Mouse (Mus musculus) CH12.LX (cell line): ENCODE measurements around the gene Ubash3a.

ENCODE experiments used
- EP300 ChIP-seq: IDR thresholded peaks from 2 replicates; pipeline ENCODE4 v1.6.1; 2011; ENCODE audit warnings: low read length, improper control_type of control experiment
- HCFC1 ChIP-seq: IDR thresholded peaks from 2 replicates; pipeline ENCODE4 v1.6.1; 2012; ENCODE audit warnings: low read depth, mild to moderate bottlenecking, inconsistent platforms, low read length, improper control_type of control experiment
- IRF4 ChIP-seq: IDR thresholded peaks from 2 replicates; pipeline ENCODE4 v1.6.1; 2014; ENCODE audit warnings: low read depth, mild to moderate bottlenecking, inconsistent platforms, low read length, improper control_type of control experiment
- POLR2A ChIP-seq: IDR thresholded peaks from 2 replicates; pipeline ENCODE4 v1.6.1; 2011; ENCODE audit warnings: low read depth, mild to moderate bottlenecking, improper control_type of control experiment, low read length
- POLR2AphosphoS2 ChIP-seq: IDR thresholded peaks from 2 replicates; pipeline ENCODE4 v1.6.1; 2011; ENCODE audit warnings: low read depth, low read length, improper control_type of control experiment
- SMC3 ChIP-seq: IDR thresholded peaks from 2 replicates; pipeline ENCODE4 v1.6.1; 2011; ENCODE audit warnings: low read depth, low read length, improper control_type of control experiment
- TCF12 ChIP-seq: IDR thresholded peaks from 2 replicates; pipeline ENCODE4 v1.6.1; 2014; ENCODE audit warnings: low read depth, mild to moderate bottlenecking, inconsistent platforms, low read length, improper control_type of control experiment
- USF1 ChIP-seq: IDR thresholded peaks from 2 replicates; pipeline ENCODE4 v1.6.1; 2014; ENCODE audit warnings: low read depth, mild to moderate bottlenecking, inconsistent platforms, low read length, improper control_type of control experiment

- no peak for TF ChIP-seq USF1
- no peak for TF ChIP-seq TCF12
- no peak for TF ChIP-seq POLR2A
- TF ChIP-seq POLR2AphosphoS2: no peak
- TF ChIP-seq EP300: no peak
- no peak for TF ChIP-seq HCFC1
- TF ChIP-seq SMC3: no peak
- no peak for TF ChIP-seq IRF4
Observed at GRCm38 (mm10) chr17:31276922-31277918, 69.5 kb downstream of the Ubash3a start, which contains the start of gene Rsph1.
